Mouse (Mus musculus) spleen, postnatal 10 days (tissue): ENCODE measurements around the gene Epha8.
A peak's percentile ranks its signal among the peaks of the same experiment; 100 is the strongest.

Experiments used
- DNase-seq, 2 experiments: peaks; one replicate each; pipeline ENCODE4 v3.0.0; 2021 to 2022; ENCODE audit warnings: low spot score in 2 of 2

Gene Epha8

GRCm38 (mm10) chr4:136956751-136957446 lies at the start of gene Epha8:
Gene Epha8, minus strand, starts transcription at chr4:136956816.
- no peak for DNase-seq

- DNase-seq: no peak
Observed at GRCm38 (mm10) chr4:137001825-137002224, 45.2 kb upstream of the Epha8 start.

GRCm38 (mm10) chr4:137001020-137001419 lies 44.4 kb upstream of the Epha8 start:
- no peak for DNase-seq

GRCm38 (mm10) chr4:136998371-136998770 lies 41.8 kb upstream of the Epha8 start:
- no peak for DNase-seq

GRCm38 (mm10) chr4:136997723-136998345 lies 41.2 kb upstream of the Epha8 start:
- no peak for DNase-seq

GRCm38 (mm10) chr4:136996933-136997332 lies 40.3 kb upstream of the Epha8 start:
- no peak for DNase-seq

- DNase-seq: no peak
Observed at GRCm38 (mm10) chr4:136995361-136995760, 38.7 kb upstream of the Epha8 start.

GRCm38 (mm10) chr4:136981993-136982695 lies 25.5 kb upstream of the Epha8 start:
- no peak for DNase-seq

- DNase-seq: no peak
Observed at GRCm38 (mm10) chr4:136981347-136981746, 24.7 kb upstream of the Epha8 start.

GRCm38 (mm10) chr4:136980921-136981320 lies 24.3 kb upstream of the Epha8 start:
- DNase-seq: no peak

GRCm38 (mm10) chr4:136977244-136977643 lies 20.6 kb upstream of the Epha8 start:
- no peak for DNase-seq

- DNase-seq: peak; percentile 13 to 53
Observed at GRCm38 (mm10) chr4:136970939-136971338, 14.3 kb upstream of the Epha8 start.

GRCm38 (mm10) chr4:136969503-136970276 lies 13.1 kb upstream of the Epha8 start:
- no peak for DNase-seq

GRCm38 (mm10) chr4:136969096-136969495 lies 12.5 kb upstream of the Epha8 start:
- DNase-seq: no peak

GRCm38 (mm10) chr4:136967511-136967910 lies 10.9 kb upstream of the Epha8 start:
- DNase-seq: no peak

- no peak for DNase-seq
Observed at GRCm38 (mm10) chr4:136966493-136967390, 10.1 kb upstream of the Epha8 start.

- DNase-seq: no peak
Observed at GRCm38 (mm10) chr4:136964990-136965421, 8.4 kb upstream of the Epha8 start.

- DNase-seq: no peak
Observed at GRCm38 (mm10) chr4:136962447-136962846, 5.8 kb upstream of the Epha8 start.

- no peak for DNase-seq
Observed at GRCm38 (mm10) chr4:136961642-136962285, 5.1 kb upstream of the Epha8 start.

GRCm38 (mm10) chr4:136960581-136960980 lies 4.0 kb upstream of the Epha8 start:
- DNase-seq: no peak
